Mouse (Mus musculus): ENCODE results near the gene Rem2.

DNA sequence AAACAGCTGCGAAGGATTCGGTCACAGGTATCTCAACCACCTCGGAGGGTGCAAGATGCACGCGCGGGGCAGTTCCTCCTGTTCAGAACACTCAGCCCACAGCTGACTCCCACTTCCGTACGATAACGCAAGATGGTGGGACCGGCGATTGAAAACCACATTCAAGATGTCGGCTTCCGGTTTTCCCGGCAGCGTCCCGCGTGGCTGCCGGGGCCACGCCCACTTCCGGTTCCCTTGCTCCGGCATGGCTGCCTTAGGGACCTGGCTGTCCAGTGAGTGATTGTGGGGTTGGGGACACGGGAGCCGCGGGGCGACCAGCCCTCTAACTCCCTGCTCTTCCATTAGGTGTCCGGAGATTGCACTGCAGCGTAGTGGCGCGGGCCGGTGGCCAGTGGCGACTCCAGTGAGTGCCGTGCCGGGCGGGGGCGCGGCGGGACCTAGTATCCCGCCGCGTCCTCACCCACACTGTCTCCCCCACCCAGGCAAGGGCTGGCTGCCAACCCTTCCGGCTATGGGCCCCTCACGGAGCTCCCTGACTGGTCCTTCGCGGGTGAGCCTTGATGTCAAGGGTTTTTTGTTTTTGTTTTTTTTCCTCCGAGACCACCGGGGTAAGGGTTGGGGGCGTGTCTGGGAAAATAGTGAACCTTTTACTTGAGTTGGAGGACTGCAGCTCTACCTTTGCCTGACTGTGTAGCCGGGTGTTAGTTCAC, 49.1 kb upstream of the Rem2 start, which contains the start of gene Mrpl52:
- no peak; the same call in 2 of the 3 replicates for TF ChIP-seq GATA1 (IDR thresholded peaks at IDR 0.05; ENCODE audit: borderline replicate concordance, low read length)
- peak; percentile 97 for TF ChIP-seq FLI1 (IDR thresholded peaks at IDR 0.05; ENCODE audit: low read length)
